Mouse (Mus musculus): Measurements from ENCODE around the gene Atp5g2. TPM values are rescaled to one million over a fixed set of nuclear protein-coding genes. Genes with fewer than 3 reads are reported as not detected.

The Atp5g2 gene
- 10 to 100 TPM in 1 of 2 experiments, 1 to 10 TPM in 1; 5.9 to 17.8 TPM for total RNA-seq (2021)
- long read RNA-seq, transcript Atp5g2-202 (5 exons, 731 nt), result major isoform, 54 of 108 reads
- long read RNA-seq, partial matches to known transcripts, result 0 of 108 reads
- long read RNA-seq, other reads (novel, unspliced or antisense), result 54 of 108 reads

DNA sequence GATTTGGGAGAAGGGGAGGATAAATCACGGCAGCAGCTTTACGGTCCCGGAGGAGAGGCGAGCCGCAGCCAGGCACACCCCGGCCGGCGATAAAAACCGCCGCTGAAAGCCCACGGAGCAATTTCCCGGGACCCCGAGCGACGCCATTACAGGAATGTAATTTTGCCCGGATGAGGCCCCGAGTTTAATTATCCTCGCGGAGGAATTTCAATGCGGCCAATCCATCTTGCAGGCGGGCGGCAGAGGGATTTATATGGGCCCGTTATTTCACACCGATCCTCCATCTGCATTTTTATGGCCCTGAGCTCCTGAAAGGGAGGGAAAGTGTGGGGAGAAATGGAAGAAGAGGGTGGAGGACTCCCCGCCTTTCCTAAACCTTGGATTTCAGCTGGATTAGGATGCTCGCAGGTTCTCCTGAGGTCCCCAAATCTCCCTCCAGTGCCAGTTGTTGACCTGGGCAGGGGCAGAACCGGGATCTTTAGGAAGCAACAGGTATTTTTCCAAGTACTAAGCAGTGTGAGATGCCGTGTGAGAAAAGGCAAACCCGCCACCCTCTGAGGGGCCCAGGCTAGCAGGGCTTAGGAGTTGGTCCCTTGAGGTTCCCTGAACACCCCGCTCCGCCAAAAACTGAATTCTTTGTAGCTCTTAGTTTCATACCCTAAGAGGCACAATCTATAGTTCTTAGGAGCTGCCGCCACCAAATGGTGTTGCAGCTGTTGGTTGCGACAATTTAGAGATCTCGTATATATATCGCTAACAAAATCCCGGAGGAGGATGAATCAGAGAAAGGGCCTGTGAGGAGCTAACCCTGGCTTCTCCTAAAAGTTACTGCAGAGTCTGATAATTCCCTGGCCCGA is at the start of gene Atp5g2:
TSS of gene Atp5g2 (minus strand) at position 138 of the 857 bp plus-strand sequence.
- peak; percentile 53 to 55 for DNase-seq (ENCODE audit: low spot score in 2 of 2)

DNA sequence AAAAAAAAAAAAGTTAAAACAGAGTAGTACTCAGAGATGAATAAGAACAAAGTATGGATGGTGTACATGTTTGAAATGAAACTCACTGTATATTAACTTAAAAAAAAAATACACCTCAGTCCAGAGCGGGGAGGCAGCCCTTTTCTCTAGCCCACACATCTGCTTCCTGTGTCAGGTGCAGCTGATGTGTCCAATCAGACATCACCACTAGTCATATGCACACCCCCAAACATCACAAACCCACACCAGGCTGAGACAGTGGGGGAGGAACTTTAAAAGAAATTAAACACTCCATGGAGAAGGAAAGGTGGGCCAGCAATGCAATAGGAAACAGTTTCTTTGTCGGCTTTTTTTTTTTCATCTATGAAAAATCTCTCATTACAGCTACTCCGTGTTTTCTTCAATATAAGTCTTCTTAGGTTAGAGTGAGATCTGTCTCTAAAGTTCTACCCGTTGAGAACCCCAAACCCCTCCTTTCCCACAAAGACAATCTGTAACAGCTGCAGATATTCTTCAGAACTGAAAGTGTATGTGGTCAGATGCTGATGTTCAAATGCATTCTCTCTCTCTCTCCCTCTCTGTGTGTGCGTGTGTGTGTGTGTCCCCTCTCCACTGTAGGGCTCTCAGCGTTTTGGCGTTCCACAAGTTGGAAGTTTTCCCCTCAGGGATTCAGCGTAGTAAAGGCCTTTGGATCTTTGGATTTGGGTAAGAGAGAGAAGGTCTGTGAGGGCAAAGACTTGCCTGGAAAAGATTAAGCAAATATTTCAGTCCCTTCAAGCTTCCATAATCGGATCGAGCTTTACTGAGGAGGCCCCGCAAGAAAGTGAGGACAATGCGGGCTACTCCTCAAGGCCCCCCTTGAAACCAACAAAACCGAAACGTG is 49.1 kb upstream of the Atp5g2 start:
- no peak for DNase-seq (ENCODE audit: low spot score in 2 of 2)

GRCm38 (mm10) chr15:102716132-102716531 is 44.0 kb upstream of the Atp5g2 start:
- peak in 1 of 2 experiments; percentile 14 for DNase-seq (ENCODE audit: low spot score in 2 of 2)

DNA sequence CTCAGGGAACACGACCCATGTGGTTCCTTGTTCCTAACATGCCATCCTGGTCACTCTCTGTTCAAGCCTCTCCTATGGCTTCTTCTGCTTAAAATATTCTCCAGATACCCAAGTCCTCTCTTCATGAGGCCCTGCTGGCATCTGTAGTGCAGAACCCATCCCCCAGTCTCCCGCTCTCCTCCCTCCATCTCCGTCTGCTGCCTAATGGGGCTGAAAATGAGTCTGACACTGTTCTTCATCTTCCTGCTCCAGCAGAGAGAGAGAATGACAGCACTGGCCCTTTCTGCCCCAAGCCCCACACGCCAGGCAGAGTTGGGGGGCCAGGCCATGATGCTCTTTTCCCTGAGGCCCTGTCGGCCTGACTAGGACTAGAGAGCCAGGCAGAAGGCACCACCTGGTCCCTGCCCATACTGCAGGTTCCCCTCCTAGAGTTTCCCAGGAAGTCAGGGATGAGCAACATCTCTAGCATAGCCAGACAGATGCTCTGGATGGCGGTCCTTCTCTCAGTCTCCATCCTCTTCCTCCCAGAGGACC is 35.7 kb upstream of the Atp5g2 start:
- peak in 1 of 2 experiments; percentile 41 for DNase-seq (ENCODE audit: low spot score in 2 of 2)

DNA sequence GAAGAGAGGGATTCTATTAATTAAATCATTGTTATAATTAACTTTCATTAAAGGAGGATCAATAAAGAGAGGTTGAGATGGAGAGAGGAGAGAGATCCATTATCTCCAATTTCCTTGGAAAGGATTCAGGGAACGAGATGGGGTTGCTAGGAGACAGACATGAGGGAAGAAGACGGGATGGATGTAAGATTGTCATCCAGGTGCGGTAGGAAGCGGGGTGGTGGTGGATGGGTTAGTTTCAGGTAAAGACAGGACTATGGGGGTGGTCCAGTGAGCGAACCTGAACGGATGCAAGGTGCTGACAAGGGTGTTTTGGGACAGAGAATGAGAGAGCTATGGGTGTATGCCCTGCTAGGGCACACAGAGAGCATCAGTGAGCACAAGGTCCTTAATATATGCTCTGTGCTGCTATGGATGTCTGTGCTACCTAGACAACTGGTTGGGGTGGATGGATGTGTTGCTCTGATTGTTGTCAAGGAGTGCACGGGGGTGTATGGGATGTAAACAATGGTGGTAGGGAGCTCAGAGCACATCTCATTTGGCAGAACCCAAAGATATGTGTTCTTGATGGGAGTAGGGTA is 33.9 kb upstream of the Atp5g2 start:
- no peak for DNase-seq (ENCODE audit: low spot score in 2 of 2)

- DNase-seq (ENCODE audit: low spot score in 2 of 2), result peak; percentile 41 to 52
These were observed 33.2 kb upstream of the Atp5g2 start for GRCm38 (mm10) chr15:102705226-102705894.

DNA sequence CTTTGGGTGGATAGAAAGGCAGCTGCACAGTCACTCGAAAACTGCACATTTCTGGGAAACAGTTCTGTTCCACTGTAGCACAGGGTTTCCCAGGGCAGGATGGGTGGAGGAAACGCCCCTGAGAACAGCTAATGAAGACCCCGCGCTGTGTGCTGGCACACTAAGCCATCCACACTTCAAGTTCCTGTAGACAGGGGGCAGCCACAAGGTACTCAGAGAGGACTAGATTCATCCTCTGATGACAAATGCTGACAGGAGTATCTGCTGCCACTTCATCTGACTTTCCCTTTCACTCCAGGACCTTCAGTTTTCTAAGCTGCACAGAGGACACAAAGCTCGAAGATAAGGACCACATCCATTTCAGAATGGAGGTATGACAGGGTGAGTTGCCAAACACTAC is 32.7 kb upstream of the Atp5g2 start:
- DNase-seq (ENCODE audit: low spot score in 2 of 2), result peak; percentile 39 to 51

DNA sequence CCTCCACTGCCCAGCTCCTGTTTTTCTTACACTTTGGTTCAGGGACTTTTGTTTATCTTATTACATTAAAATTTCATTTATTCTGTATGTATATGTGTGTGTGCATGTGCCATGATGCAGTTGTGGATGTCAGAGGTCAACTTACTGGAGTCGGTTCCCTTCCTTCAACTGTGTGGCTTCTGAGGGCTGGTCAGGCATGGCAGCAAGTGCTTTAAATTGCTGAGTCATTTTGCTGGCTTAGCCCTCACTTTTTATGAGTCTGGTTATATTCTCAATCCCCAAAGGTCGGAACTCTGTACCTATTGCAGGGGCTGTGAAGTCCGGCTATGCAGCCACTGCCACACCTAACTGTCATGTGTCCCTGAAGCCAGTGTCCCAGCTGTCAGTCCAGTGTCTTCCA is 30.8 kb upstream of the Atp5g2 start:
- DNase-seq (ENCODE audit: low spot score in 2 of 2), result no peak

DNA sequence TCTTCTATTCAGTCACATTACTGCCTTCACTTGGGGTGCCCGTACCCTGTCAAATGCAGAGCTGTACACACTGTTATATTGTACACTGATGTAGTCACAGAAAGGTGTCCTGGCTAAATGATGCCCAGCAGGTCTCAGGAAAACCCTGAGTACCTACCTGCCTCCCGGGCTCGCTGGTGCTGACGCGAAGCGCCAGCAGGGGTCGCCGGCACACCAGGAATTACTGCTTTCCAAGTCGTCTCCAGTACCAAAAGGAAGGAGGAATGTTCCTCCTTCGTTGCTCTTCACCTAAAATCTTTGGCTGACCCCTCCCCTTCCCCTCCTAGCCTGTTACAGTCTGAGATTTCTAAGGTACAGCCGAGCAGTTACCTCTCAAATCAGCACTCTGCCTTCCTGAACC is 26.0 kb upstream of the Atp5g2 start:
- DNase-seq (ENCODE audit: low spot score in 2 of 2), result peak; percentile 88 to 91

DNA sequence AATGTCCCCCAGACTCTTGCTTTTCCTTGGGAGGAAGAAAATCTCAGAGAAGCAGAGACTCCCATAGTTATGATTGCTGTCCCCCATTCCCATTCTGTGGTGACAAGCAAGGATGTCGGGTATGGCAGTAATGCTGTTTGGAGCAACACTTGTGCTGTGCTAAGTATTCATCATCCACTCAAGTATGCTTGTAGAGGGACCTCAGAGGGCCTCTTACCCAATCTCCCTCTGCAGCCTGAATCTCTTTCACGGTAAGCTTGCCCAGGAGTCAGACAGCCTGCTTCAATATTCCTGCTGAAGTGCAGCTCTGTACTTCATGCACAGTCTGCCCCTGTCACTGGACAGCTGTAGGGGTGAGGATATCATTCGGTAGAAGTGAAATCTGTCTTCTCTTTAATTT is 24.7 kb upstream of the Atp5g2 start:
- no peak for DNase-seq (ENCODE audit: low spot score in 2 of 2)

GRCm38 (mm10) chr15:102693600-102693999 is 21.4 kb upstream of the Atp5g2 start:
- peak; percentile 78 to 85 for DNase-seq (ENCODE audit: low spot score in 2 of 2)

GRCm38 (mm10) chr15:102692991-102693411 is 20.8 kb upstream of the Atp5g2 start:
- DNase-seq (ENCODE audit: low spot score in 2 of 2), result peak; percentile 82 to 89

DNA sequence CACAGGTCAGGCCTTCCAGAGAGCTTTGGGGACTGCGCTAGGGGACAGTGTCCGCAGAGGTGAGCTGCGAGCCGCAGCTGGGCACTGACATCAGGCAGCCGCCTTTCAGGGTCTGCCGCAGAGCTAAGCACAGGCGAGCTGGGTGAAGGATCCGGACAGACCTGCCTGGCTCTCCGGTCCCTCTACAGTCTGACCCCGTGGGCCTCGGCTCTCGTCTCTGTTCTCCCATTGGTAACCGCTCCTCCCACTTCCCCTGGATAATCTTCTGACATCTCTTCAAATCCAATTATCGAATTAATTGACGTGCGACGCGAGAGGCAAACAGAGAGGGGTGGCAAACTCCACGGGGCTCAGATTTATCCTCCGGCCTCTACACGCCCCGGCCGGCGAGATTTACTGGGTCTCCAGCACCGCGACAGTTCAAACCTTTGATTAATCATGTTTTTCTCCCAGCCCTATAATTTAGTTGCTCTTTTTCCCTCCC is 20.2 kb upstream of the Atp5g2 start:
- no peak for DNase-seq (ENCODE audit: low spot score in 2 of 2)

GRCm38 (mm10) chr15:102685791-102686190 is 13.6 kb upstream of the Atp5g2 start:
- no peak for DNase-seq (ENCODE audit: low spot score in 2 of 2)

- DNase-seq (ENCODE audit: low spot score in 2 of 2), result no peak
These were observed 11.5 kb upstream of the Atp5g2 start for GRCm38 (mm10) chr15:102683670-102684069.

GRCm38 (mm10) chr15:102676345-102676744 is 4.2 kb upstream of the Atp5g2 start:
- no peak for DNase-seq (ENCODE audit: low spot score in 2 of 2)

DNA sequence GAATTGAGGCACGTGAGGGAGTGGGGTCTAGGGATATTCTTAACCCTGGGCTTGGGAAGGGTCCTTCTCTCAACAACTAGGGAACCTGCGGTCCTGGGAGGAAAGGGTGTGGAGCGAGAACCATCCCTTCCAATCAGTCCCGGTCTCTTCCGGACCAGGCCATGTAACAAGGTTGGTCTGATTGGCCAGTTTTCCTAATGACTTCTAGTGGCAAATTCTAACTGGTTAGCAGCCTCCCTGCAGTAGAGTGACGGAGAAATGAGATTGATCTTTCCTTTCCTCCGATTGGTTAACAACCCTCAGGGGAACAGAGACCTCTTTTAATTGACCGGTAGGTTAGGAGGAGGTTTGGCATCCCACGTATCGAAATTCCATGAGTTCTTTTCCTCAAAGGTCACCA is 1.4 kb upstream of the Atp5g2 start:
- peak; percentile 44 to 57 for DNase-seq (ENCODE audit: low spot score in 2 of 2)

- DNase-seq (ENCODE audit: low spot score in 2 of 2), result peak; percentile 75 to 83
These were observed 384 bp downstream of the Atp5g2 start for GRCm38 (mm10) chr15:102671721-102672214.

DNA sequence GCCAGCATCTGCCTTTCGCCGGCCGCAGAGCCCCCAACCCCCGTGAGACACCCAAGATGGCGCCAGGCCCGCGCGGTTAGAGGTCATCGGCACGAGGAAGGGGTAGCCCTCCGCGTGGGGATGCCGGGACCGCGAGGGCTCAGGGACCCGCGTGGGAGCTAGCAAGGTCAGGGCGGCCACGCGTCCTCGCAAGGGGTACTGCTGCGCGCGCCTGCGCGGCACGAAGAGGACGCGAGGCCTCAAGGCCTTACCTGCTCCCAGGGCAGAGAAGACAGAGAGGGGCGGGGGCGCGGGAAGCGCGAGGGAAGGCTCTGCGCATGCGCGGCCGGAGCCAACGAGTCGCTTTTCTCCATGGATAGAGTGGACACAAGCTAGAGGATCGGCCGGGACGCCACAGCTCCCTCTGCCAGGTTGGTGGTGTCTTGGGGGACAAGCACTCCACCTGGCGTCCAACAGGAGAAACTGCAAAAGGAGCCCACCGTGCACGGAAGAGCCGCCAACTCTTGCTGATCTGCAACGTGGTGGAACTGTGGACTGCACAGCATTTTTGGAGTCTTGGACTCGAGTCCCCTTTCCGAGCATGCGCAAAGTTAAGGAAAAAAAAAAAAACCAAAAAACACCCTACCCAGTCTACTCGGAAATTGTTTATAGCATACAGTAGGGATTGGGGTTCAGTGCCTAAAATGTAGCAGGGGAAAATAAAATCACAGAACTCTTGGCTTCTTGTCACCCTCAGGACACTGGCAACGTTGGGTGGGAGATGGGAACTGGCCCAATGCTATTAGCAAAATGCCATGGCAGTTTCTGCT is 1.2 kb downstream of the Atp5g2 start:
- peak; percentile 97 to 99 for DNase-seq (ENCODE audit: low spot score in 2 of 2)
